Mouse (Mus musculus): ENCODE results near the gene Chrng. TPM values are rescaled to one million over a fixed set of nuclear protein-coding genes. Genes with fewer than 3 reads are reported as not detected.

Chrng gene
- polyA plus RNA-seq, 1 experiment = not detected

DNA sequence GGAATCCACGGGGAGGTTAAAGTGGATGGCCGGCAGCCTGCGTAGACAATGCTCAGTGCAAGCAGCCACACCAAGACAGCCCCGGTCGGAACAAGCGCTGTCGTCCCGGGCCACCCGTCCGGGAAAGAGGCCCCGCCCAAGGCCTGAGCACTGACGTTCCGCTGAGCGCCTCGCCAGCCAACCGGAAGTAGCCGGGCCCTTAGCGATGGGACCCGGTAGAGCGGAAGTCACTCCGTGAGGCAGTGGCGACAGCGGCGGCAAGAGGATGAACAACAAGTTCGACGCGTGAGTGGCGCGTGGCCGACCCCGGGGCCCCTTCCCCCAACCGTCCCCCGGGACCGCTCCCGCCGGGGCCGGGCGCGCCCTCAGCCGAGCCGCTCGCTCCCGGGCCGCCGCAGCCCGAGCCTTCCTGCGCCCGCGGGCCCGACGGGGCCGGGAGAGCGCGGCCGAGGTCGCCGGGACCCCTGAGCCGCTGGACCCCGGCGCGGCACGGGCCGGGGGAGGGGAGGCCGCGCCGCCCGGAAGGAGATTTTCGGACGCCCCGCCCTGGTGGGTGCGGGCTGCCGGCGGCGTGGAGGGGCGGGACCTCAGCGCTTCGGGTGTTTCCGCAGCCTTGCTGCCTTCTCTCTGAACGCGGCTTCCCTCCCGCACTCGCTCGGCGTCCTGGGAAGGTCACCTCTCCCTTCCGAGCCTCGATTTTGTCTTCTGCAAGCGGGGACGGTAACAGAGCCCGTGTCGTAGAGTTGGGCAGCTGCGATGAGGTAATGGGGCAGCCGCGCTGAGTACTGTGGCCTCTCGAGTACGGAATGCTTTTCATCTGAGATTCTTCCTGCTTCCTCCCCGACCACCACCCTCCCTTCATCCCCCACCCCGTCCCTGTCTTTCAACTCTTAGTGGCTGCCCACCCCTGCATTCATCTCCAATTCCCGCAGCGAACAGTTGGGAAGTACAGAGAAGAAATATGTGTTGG is 9.6 kb downstream of the Chrng start, which contains the start of gene Eif4e2:
TSS of gene Eif4e2 (plus strand) at position 180 of the 970 bp plus-strand sequence.
- no peak for TF ChIP-seq GATA1 (IDR thresholded peaks at IDR 0.05; ENCODE audit: borderline replicate concordance, low read length)
- peak; percentile 81; the same call in 1 of the 2 replicates for TF ChIP-seq FLI1 (IDR thresholded peaks at IDR 0.05; ENCODE audit: low read length)
- H3K4me1 ChIP-seq = peaks cover 55% of the 10 kb centered on the region

DNA sequence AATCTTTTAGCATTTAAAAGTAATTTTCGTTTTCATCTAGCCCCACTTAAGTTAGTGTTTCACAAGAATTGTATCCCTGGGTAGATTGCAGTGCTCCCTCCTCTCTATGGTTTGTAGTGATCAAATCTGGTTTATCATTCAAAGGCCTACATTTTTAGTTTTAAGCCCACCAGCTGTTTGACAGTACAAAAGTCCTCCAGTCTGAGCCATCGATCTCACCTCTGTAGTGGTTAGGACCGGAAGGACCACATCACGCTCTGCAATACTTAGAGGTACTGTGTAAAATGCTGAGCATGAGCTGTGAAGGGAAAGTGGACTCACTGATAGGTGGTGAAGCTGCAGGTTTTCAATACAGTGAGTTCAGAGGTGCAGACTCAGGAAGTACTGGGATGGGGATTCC is 10.3 kb downstream of the Chrng start:
- Histone ChIP-seq H3K36me3 (replicated peaks; ENCODE audit: low read length) (peaks cover 31% of the 10 kb centered on the region), H3K4me1 (peaks cover 60% of the 10 kb centered on the region), H3K4me3 (replicated peaks) (peak overlapping the region; percentile 98), H3K9me3 (no peaks in the 10 kb centered on the region), H3K27me3 (replicated peaks) (peaks cover 4% of the 10 kb centered on the region)
- no peak for TF ChIP-seq FLI1 (IDR thresholded peaks at IDR 0.05; ENCODE audit: low read length)
- no peak for TF ChIP-seq GATA1 (IDR thresholded peaks at IDR 0.05; ENCODE audit: borderline replicate concordance, low read length)

More for the DNA sequence above, 9.6 kb downstream of the Chrng start, which contains the start of gene Eif4e2:
- H3K9me3 ChIP-seq = no peaks in the 10 kb centered on the region
- H3K27me3 ChIP-seq (replicated peaks) = peaks cover 10% of the 10 kb centered on the region
- H3K36me3 ChIP-seq (replicated peaks; ENCODE audit: low read length) = peaks cover 24% of the 10 kb centered on the region
- H3K4me3 ChIP-seq (replicated peaks) = peak within 1 kb of the TSS; percentile 98

DNA sequence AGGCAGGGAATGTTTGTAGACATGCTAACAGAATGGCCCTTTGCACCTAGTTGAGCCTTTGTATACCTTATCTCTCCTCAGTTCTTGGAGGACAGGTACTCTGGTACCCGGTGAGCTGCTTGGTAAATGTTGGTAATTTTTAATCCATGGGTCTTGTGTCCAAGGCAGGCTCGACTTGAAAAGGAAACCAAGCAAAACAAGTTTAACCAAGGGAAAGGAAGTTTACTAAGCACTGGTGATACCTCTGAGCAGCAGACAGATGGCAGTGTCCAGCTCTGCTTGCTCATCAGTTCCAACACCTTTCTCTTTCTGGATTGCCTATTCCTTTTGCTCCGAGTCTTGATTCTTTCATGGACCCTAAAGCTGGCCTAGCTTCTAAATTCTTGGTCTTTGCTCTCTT is 13.5 kb downstream of the Chrng start:
- Histone ChIP-seq H3K9me3 (no peaks in the 10 kb centered on the region), H3K4me1 (peaks cover 55% of the 10 kb centered on the region), H3K36me3 (replicated peaks; ENCODE audit: low read length) (peaks cover 63% of the 10 kb centered on the region), H3K4me3 (replicated peaks) (peak overlapping the region; percentile 83), H3K27me3 (replicated peaks) (no peaks in the 10 kb centered on the region)
- TF ChIP-seq GATA1 (IDR thresholded peaks at IDR 0.05; ENCODE audit: borderline replicate concordance, low read length) (no peak), FLI1 (IDR thresholded peaks at IDR 0.05; ENCODE audit: low read length) (no peak)

DNA sequence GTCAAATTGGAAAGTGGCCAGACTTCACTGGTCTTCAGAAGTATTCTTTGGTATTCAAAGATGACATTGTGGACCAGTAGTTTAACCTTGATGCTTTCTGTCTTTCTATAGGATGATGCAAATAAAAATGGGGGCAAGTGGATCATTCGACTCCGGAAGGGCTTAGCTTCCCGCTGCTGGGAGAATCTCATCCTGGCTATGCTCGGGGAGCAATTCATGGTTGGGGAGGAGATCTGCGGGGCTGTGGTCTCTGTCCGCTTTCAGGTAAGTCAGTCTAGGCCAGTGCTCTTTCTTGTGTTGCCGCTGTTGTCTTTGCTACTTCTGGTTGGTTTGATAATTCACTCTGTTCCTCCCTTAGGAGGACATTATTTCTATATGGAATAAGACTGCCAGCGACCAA is 21.3 kb downstream of the Chrng start:
- H3K36me3 ChIP-seq (replicated peaks; ENCODE audit: low read length) = peaks cover 100% of the 10 kb centered on the region

DNA sequence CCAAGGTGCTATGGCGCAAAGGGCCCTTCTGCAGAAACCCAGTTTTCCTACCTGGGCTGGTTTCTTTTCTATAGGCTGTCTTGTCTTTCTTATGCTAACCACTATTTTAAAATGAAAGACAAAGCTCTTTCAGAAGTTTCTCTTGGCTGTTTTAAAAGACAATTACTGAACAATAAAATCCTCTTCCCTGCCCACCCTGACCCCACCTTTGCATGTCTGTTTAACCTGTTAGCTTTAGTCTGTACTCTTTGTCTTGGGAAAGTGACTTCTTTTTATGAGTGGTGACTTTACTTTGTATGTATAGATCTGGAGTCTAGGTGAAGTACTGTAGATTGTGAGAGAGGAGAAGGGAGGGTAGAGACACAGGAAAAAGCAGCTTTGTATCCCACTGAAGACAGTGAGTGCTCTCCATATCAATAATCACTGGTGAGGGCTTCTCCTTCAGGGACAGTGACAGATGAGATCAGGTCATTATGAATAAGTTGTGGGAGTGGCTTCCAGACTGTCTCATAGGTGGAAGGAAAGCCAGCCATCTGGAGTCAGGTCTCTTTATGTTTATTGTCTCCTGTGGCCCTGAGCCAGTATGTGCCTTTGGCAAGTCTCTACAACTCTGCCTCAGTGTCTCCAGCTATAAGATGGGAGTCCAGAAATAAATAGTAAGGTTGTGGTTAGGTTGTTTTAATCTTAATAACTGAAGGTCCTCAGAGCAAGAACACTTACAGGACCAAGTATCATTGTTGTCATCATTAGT is 22.1 kb downstream of the Chrng start:
- Histone ChIP-seq H3K4me1 (no peaks in the 10 kb centered on the region), H3K36me3 (replicated peaks; ENCODE audit: low read length) (peaks cover 99% of the 10 kb centered on the region), H3K9me3 (no peaks in the 10 kb centered on the region), H3K27me3 (replicated peaks) (no peaks in the 10 kb centered on the region), H3K4me3 (replicated peaks) (no peak overlapping the region)
- no peak for TF ChIP-seq GATA1 (IDR thresholded peaks at IDR 0.05; ENCODE audit: borderline replicate concordance, low read length)
- TF ChIP-seq FLI1 (IDR thresholded peaks at IDR 0.05; ENCODE audit: low read length) = no peak

More for the DNA sequence above, 21.3 kb downstream of the Chrng start:
- TF ChIP-seq FLI1 (IDR thresholded peaks at IDR 0.05; ENCODE audit: low read length) = no peak
- TF ChIP-seq GATA1 (IDR thresholded peaks at IDR 0.05; ENCODE audit: borderline replicate concordance, low read length) = no peak
- no peaks in the 10 kb centered on the region for H3K9me3 ChIP-seq
- H3K4me3 ChIP-seq (replicated peaks) = no peak overlapping the region
- no peaks in the 10 kb centered on the region for H3K27me3 ChIP-seq (replicated peaks)
- no peaks in the 10 kb centered on the region for H3K4me1 ChIP-seq

DNA sequence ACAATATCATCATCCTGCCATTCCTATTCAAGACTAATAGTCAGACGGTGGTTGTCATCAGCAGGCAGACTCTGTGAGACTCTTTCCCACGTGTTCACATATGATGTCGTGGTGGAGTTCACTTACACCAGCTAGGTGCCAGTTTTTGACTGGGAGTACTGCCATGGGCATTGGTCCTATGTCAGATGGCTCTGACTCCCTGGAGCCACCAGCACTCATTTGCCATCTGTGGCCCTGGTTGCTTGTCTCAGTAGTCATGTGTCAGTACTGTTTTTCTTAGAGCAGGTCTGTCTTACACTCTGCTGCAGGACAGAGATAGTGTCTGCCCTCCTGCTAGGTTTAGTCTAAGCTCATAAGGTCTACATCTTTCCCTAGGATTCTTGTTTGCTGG is 22.7 kb downstream of the Chrng start:
- Histone ChIP-seq H3K9me3 (no peaks in the 10 kb centered on the region), H3K36me3 (replicated peaks; ENCODE audit: low read length) (peaks cover 99% of the 10 kb centered on the region), H3K4me1 (no peaks in the 10 kb centered on the region), H3K4me3 (replicated peaks) (no peak overlapping the region), H3K27me3 (replicated peaks) (no peaks in the 10 kb centered on the region)
- no peak for TF ChIP-seq FLI1 (IDR thresholded peaks at IDR 0.05; ENCODE audit: low read length)
- TF ChIP-seq GATA1 (IDR thresholded peaks at IDR 0.05; ENCODE audit: borderline replicate concordance, low read length) = no peak

DNA sequence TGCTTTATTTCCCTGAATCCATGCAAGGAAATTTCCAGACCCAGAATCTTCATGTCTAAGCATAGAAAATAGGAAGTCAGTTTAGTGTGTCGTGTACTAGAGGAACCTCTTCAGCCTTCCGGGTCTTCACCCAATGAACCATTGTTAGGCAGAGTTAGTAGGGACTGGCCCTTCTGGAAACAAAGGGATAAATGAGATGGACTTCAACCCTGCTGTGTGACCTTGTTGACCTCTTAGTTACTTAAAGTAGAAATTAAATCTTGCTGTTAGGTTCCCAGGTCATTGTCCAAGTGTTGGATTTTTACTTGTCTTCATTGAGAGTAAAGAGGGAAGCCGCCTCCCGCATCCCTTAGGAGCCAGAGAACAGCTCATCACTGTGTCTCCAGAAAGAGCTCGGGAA is 26.1 kb downstream of the Chrng start:
- no peak overlapping the region for H3K4me3 ChIP-seq (replicated peaks)
- H3K4me1 ChIP-seq = no peaks in the 10 kb centered on the region
- H3K9me3 ChIP-seq = no peaks in the 10 kb centered on the region
- no peak for TF ChIP-seq GATA1 (IDR thresholded peaks at IDR 0.05; ENCODE audit: borderline replicate concordance, low read length)
- TF ChIP-seq FLI1 (IDR thresholded peaks at IDR 0.05; ENCODE audit: low read length) = no peak
- H3K36me3 ChIP-seq (replicated peaks; ENCODE audit: low read length) = peaks cover 99% of the 10 kb centered on the region
- no peaks in the 10 kb centered on the region for H3K27me3 ChIP-seq (replicated peaks)

DNA sequence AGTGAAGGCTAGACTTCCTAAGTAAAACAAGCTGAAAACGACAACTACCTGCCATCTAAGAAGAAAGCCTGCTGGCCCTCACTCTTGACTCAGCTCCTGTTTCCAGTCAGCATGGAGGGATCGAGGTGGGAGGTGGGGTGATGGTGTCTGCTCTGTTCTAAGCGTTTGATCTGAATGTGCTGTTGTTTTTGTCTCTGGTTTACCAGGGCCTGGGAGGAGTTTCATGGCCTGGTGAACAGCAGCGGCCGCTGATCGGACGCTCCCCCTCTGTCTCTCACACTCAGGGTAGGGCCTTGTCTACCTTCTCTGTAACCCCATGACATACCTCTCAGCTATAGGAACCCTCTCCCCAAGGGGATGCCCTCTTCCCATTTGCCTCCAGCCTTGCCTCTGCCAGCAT is 27.7 kb downstream of the Chrng start:
- peaks cover 99% of the 10 kb centered on the region for H3K36me3 ChIP-seq (replicated peaks; ENCODE audit: low read length)
- H3K4me1 ChIP-seq = no peaks in the 10 kb centered on the region
- no peaks in the 10 kb centered on the region for H3K9me3 ChIP-seq
- H3K4me3 ChIP-seq (replicated peaks) = no peak overlapping the region
- no peaks in the 10 kb centered on the region for H3K27me3 ChIP-seq (replicated peaks)
- TF ChIP-seq GATA1 (IDR thresholded peaks at IDR 0.05; ENCODE audit: borderline replicate concordance, low read length) (no peak), FLI1 (IDR thresholded peaks at IDR 0.05; ENCODE audit: low read length) (no peak)

DNA sequence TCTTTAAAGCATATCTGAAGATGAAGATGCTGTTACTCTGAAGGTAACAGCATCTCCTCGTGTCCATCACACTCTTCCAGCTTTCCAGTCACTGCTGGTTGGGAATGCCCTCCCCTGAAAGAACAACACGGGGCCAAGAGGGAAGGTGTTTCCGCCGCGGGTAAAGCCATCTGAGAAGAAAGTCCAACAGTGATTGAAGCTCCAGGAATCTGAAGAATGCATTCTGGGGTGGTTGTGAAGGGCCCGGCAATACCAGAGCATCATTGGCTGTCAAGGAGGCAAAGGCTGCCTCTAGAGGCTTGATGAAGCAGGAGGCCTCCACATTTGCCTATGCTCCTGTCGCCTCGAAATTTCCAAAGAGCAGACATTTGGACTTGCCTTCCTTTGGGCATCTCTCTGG is 34.6 kb downstream of the Chrng start:
- Histone ChIP-seq H3K4me3 (replicated peaks) (no peak overlapping the region), H3K36me3 (replicated peaks; ENCODE audit: low read length) (peaks cover 68% of the 10 kb centered on the region), H3K27me3 (replicated peaks) (no peaks in the 10 kb centered on the region), H3K9me3 (no peaks in the 10 kb centered on the region), H3K4me1 (no peaks in the 10 kb centered on the region)
- TF ChIP-seq GATA1 (IDR thresholded peaks at IDR 0.05; ENCODE audit: borderline replicate concordance, low read length) (no peak), FLI1 (IDR thresholded peaks at IDR 0.05; ENCODE audit: low read length) (no peak)

All from megakaryocyte, embryonic 14.5 days (primary cell).